Mouse (Mus musculus): ENCODE measurements at regions not wholly inside any gene's neighbourhood (a gene's known extent, or its start where the extent isn't known, plus 50 kb on each side); places are given as distances from the start of the nearest gene placed in this dataset.

DNA sequence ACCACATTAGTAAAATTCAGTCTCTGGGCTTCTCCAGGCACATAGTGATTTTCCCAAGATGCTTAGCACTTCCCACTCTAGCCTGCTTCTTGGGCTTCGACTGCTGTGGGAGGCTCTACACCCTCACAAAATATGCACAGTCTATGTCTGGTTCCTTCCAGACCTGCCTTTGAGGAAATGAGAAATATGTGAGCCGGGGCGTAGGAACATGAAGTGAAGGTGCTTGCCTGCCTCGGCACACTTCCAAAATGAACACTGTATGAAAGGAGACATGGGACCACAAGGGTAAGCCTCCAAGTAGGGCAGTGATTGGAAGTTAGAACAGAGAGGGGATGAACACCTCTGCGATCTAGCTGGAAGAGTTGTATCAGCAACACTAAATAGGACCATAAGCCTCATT lies 54.5 kb downstream of the Gm10260 start:
- no peak for DNase-seq

DNA sequence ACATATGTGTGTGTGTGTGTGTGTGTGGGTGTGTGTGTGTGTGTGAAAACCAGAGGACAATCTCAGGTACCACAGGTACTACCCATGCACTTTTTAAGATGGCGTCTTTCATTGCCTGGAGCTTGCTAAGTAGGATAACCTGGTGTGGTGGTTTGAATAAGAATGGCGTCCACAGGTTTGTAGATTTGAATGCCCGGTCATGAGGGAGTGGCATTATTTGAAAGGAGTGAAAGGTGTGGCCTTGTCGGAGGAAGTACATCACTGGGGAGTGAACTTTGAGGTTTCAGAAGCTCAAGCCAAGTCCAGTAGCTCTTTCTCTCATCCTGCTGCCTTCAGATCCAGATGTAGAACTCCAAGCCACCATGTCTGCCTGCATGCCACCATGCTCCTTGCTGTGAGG lies 55.9 kb downstream of the Gm10260 start:
- DNase-seq: no peak

DNA sequence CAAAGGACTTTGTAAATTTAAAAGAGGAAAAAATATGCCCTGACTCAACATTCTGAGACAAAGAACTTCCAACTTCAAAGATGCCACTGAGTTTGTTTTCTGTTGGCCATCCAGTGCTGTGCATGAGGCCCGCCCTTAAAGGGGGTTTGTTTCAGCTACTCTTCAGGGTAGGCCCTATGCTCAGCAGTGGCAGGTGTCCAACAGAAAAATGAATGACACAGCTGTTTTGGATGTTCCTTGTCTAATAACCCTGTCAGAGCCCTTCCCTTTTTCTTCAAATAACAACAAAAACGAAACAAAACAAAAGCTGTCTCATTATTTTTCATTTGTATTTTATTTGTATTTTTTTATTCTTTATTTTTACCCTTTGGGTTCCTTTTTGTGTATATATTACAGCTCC lies 61.5 kb downstream of the Gm10260 start:
- no peak for DNase-seq

DNA sequence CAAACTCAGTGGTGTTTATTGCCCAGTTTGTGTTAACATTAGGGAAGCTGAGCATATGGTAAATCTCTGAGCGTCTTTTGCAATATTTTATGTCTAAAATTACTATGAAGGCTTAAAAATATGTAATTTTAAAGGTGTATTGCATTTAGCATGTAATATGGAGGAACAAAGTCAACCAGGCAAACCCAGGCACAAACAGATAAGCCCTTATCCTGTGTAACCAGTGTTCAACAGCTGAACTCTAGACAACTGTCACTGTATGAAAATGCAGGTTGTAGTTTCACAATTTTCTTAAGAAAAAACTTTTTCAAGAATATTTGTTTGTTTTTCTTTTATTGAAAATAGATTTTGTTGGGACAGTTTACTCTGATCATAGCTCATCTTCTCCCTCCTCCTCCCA lies 62.1 kb downstream of the Gm10260 start:
- no peak for DNase-seq

DNA sequence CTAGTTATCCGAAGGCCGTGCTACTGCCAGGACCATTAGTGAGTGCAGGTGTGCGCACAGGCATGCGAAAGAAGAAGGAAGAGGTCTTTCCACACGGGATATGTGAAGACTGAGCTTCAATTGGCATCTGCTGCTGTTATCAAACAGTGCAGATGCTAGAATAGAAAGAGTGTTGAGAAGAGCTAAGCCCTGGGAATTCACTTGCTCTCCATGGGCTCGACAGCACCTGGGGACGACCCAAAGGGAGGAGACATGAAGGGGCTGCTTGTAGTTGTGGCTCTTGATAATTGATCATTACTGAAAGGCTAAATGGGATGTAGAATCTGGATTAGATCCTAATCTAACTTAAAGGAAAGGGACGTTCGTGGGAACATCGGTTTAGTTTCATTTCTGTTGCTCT lies 63.2 kb downstream of the Gm10260 start:
- DNase-seq: no peak

DNA sequence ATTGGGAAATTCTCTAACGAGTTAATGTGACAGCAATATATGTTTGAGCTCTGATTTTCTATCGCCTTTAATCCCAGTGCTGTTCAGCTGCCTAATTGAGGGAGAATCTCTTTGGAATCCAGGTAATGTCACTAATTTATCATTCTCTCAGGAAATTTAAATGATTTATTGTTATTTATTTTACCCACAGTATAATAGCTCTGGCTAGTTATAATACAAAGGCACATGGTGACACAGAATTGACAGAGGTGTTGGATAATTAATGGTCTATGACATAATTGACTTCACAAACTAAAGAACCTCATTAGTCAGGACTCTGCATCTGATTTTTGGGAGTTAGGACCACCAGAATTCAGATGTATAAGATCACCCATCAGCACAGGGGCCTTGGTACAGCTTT lies 65.4 kb downstream of the Gm10260 start:
- DNase-seq: no peak

DNA sequence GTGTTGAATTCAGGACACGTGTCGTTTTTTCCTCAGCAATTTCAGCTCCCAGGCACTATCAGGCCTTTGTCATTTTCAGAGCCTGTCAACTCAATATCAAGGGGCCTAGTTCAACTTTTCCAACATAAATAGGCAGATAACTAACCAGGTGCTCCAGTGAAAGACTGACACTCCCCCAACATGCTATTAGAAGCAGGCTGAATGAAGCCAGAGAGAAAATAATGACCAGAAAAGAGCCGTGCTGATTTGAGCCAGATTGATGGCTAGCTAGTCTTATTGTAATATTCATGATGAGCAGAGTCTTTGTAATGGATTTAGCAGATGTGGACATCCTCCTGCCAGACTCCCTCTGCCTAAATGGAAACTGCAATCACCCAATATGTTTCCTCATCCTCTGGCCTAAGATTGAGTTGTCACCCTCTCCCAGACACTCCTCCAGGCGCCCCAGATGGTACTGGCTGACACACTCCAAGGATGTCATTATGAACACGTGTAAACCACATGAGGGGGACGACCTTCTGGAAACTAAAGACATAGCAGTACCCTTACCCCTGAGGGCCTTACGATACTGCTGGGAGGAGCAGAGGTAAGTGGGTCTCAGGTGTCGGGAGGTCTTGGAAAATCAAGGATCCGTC lies 66.0 kb downstream of the Gm10260 start:
- DNase-seq: no peak

DNA sequence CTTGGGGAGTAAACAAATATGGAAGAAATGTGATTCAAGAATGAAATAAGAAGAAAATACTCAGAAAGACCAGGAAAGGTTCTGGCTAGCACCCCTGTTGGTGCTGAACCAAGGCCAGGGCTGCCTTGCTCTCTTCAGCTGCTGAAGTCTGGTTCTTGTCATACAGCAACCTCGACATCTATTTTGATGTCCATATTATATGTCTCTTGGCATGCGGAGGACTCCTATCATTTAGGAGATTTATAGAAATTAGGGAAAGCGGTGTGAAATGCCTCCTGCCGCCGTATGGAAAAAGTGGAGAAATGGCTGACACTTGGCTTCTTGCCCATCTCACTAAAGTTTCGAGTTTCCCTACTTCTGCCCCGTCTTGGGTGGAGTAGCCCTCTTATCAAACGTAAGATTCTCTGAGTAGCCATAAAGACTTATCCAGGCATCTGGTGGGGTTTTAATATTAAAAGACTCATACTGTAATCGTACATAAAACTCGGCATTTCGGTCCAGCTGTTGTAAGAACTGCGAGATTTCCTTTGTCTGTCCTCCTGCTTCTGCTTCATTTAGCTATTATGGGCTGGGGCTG lies 72.0 kb downstream of the Gm10260 start:
- no peak for DNase-seq

DNA sequence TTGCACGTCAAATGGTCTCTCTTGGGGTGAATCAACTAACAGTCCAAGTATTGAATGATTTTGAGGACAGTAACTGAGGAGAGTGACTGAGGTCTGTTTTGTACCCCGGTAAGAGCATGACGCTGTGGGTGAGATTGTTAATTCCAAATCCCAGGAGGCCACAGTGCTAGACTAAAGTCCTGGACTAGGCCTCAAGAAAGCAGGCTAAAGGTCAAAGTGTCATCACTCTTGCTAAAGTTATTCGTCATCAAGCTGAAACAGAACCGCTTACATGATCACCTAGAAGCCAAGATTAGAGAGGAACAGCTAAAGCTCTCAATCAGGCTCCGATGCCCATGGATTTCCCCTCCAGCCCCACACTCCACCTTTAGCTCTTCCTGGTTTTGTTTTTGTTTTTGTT lies 76.6 kb downstream of the Gm10260 start:
- no peak for DNase-seq

DNA sequence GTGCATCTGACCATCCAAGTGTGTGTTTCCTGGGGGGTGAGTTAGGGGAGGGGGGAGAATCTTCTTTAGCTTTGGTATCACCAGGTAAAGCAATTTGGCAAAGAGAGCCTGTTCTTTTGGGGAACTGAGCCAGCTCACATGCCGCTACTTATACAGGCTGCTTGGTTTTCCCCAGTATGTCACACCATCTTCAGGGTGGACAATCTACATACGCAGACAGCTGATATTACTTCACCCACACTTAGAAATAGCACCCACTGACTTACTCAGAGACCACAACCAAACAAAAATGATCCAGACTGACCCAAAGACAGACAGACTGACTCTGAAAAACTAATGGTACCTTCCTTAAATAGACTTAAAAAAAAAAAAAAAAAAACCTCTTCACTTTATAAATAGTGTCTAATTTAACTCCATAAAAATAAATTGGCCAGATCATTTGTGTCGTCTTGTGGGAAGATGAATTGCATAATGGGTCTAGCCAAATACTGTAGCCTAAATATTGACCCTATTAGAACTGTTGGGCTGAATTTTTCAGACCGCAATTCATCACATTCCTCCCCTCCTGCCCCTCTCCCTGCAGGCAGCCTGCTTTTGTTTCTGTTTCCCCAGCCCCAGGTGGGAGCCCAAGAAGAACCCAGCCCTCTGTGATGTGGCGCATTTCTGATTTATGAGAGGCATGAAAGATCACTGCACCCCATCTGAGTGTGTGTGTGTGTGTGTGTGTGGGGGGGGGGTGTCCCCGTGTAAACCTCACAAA lies 79.0 kb downstream of the Gm10260 start:
- DNase-seq: no peak

DNA sequence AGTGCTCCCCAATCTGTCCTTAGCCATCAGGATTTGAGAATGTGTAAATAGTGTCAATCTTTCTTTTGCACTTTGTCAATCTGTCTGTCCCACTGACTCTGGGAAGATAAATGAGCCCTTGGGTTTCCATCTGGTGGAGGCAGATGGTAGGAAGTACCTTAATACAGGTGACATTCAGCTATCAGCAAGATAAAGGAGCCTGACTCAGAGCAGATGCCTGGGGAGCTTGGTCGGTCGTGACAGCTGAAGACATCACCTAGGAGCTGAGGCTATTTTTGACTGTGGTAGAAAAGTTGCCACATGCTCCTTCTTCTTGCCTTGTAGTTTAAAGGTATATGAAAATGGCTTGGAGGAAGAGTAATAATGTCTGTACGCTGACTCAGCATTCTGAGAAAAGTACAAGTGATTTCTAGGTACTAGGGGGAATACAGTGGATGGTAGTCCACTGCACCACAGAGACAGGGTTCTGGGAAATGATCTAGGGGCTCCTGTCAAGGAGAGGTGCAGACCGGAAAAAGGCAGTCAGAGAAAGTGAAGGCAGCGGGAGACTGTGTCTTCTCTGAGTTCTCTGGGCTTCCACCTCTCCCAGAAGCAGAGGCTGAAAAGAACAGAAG lies 80.0 kb downstream of the Gm10260 start:
- no peak for DNase-seq

DNA sequence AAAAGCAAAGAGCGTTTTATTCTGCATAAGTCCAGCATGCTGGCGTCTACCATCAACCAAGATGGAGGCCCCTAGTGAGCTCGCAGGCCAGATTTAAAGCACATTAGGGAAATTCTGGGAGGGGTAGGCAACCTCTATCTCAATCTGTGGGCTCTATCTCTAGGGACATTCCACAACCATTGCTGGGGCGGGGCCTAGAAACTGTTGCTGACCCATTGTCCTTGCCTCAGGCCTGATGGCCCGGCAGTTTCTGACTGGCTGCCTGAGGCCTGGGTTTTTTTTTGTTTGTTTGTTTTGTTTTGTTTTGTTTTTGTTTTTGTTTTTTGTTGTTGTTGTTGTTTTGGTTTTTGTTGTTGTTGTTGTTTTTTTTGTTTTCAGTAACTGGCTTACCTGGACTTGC lies 81.4 kb downstream of the Gm10260 start:
- no peak for DNase-seq

DNA sequence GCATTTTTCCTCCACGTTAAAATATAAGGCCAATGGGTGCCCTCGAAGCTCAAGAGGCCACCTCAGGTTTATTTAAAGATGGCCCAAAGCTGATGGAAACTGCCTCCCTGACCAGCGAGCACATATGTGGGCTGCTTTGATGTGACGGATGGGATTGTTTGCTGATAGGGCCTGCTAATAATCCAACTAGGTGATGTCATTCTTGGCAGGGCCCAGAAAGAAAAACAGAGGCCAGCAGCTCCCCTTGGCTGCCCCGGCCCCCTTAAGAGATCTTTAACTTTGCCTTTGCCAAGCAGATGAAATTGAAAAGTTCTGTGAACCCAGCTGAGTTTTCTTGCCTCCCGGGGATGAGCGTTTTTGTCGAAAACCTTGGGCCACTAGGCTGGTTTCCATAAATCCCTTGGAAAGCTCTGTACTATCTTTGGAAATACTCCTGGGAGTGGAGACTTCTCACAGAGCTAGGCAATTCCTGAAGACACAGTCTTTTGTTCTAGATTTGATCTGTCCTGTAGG lies 83.8 kb downstream of the Gm10260 start:
- no peak for DNase-seq

DNA sequence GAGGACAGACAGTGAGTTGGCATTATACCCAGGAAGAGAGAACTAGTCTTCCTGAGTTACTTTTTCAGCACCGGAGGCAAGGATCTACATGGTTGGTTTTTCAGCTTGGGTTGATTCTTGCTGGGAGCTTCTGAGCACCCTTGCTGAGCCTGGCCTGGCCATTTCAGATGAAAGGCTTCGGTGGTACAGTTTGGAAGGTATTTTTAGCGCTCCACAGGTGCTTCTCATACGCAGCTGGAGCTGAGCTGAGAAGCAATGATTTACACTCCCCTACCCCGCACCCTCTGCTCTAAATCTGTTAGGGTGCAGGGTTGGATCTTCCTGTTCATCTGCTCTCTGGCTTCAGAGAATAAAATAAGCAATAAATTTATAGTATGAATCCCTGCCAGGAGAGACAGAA lies 87.3 kb downstream of the Gm10260 start:
- DNase-seq: no peak

DNA sequence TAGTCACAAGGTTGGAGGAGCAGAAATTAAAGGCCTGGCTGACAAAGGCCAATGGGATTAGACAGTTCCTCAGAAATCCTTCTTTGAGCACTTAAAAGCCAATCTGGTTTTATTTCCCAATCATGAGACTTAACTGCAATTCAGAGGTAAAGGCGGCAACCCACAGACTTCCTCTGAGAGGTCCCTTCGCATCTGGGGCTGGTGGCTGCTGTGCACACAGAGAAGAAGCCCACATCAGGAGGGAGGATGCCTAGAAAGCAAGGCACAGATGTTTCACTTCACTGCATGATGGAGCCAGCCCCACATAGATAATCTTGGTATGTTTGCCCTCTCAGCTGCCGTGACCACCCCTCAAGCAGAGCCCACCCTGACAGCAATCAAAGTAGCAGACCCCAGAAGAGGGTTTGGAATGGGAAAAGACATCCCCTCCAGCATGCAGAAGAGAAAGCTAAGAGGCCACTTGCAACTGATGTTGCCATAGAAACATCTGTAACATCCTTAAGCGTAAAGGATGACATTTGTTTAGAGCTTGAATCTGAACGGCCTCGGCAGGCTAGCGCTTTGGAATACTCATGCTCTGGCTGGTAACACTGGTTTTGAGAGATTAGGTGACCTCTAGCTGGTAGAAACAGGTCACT lies 88.3 kb downstream of the Gm10260 start:
- no peak for DNase-seq

DNA sequence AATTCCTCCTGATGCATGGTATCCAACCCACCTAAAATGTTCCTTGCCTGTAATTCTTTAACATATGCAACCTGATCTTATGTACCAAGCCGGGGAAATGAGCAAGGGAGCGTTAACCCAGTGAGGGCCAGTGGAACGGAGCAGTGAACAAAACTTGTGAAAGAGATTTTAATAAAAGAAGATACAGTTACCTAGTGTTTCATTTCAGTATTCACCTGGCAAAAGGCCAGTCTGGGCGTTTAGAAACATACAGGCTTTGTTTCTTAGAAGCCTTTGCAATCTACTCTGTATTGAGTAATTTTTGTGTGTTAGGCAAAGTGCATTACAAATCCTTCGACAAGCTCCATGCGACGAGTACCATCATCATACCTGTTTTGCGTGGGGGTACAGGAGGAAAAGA lies 91.1 kb downstream of the Gm10260 start:
- no peak for DNase-seq

DNA sequence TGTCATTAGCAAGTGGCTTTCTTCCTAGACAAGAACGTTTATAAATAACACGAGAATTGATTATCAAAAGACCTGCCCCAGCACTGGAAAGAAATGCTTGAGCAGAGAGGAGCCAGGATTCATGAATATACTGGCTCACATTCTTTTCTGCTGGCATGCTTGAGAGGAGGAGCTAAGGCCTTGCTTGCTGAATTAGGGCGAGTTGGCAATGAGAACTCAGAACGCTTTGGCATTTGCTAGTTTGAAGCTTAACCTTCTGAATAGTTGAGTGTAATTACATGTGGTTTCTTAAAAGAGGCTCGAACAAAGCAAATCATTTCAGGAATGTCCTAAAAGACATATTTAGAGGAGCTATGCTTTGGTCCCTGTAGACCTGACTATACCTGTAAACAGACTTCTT lies 91.5 kb downstream of the Gm10260 start:
- no peak for DNase-seq

DNA sequence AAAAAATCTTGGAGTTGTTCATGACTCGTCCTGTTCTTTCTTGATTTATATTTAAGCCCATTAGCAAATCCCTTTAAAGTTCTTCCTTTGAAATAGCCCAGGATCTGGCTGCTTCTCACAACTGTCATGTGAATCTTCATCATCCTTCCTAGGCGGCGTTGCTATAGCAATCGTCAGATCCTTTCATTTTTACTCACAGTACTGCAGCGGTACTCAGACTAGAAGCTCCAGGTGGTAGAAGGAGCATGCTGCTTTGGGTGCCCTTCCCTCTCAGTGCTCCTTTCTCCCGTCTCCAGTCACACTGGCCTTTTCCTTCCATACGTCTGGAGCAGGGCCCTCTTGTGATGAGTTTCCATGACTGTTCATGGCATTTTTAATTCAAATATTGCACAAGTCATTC lies 93.1 kb downstream of the Gm10260 start:
- no peak for DNase-seq

DNA sequence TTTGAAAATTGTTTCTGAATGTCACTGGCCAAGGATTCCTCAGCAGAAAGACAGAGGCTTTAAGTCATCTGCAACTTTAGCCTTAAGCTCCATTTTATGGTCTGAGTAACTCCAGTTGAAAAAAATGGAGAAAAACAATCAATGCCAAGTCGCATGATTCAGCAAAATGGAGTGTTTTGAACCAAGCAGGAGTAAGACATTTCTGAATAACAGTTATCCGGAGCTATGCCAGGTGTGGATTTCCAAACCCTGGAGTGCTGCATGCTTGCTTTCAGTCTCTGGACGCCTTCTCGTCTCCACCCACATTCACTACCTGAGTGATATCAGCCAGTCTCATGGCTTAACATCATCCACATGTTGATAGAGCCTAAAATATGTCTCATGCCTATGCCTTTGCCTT lies 93.7 kb downstream of the Gm10260 start:
- DNase-seq: no peak

DNA sequence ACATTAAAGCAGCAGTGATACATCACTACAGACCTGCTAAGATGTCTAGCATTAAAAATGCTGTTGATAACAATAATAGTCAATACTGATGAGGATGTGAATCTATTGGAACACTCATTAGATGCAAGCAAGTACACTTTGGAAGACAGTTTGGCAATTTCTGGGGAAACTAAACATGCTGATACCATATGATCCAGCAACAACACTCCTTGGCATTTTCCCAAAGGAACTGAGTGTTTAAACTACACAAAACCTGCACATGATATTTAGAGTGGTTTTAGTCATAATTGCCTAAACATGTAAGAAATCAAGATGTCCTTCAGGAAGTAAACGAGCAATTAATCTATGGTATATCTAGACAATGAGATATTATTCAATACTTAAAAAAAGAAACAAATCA lies 95.2 kb downstream of the Gm10260 start:
- no peak for DNase-seq

DNA sequence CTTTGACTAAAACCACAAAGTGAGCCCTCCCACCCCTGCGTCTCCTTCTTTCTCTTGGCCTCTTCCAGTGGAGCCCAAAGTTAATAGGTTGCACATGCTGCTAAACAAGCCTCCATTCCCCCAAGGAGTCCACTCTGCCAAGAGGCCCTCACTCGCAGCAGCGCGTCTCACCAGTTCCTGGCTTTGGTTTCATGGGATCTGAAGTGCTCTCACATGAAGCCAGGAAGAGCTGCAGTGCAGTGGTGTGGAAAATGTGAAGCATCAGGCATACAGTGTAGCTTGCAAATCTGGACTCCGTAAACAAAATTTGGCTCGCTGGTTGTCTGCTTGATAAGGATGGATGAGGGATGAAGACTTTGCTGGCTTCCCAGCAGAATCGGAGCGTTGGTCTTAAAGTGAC lies 97.7 kb downstream of the Gm10260 start:
- DNase-seq: peak; percentile 17

DNA sequence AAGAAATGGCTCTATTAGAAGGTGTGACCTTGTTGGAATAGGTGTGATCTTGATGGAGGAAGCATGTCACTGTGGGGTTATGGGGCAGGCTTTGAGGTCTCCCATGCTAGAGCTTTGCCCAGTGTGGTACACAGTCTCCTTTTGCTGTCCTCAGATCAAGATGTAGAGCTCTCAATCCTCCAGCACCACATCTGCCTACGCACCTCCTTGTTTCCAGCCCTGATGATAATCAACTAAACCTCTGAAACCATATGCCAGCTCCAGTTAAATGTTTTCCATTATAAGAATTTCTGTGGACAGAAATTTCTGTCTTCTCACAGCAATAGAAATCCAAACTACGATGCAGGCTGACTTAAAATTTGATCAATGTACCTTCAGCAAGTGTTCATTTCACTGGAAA lies 103.8 kb downstream of the Gm10260 start:
- no peak for DNase-seq

DNA sequence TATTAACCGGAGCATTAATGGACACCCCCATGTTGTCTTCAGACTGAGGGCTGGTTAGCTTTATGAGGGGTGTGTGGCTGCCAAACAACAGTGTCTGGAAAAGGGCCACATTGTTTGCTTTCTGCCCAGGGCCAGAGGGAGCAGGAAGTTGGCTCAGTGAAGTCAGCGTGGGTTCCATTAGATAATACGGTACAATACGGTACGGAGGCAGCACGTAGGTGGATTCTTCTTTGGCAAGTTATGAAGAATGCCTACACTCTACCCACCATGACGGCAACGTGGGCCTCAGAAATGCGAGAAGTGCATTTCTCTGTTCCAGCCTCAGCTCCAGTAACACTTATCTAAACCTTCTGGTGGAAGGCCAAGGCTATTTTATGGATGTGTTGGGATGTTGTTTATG lies 108.2 kb downstream of the Gm10260 start:
- DNase-seq: no peak

DNA sequence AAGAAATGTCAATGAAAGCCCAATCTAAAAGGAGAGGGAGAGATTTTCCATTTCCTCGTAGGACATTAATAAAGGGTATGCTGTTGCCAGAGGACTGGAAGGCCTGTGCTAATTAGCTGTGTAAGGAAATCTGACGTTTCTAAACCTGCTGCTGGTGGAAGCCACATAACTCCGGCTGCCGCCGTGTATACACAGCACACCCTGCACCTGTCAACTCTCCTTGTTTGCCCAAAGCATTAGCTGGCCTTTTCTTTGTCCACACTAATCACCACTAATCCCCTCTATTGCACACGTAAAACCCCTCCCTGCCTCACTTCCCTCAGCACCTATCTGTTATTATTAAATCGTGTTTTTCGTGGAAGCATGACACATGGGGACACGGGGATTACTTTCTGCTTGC lies 108.7 kb downstream of the Gm10260 start:
- no peak for DNase-seq
